Mouse (Mus musculus) adrenal gland (tissue): ENCODE results near the gene Mrgpra3.

ENCODE experiments used
- intact Hi-C: fragments of 180-260 bp; cut with DNase I; formaldehyde crosslinking; loops from one replicate; pipeline ENCODE4 v1.15.1; 2025
- long read RNA-seq, 2 experiments: library from polyadenylated mRNA; unstranded; transcript quantifications; one replicate each; pipeline ENCODE4 v2.0.0; 2020; ENCODE audit warnings: borderline replicate concordance in 1 of 2; ENCODE audit not compliant: insufficient replicate concordance in 1 of 2

Mrgpra3 gene
- long read RNA-seq, experiment 1: 0 reads
- long read RNA-seq, experiment 2: 0 reads

DNA sequence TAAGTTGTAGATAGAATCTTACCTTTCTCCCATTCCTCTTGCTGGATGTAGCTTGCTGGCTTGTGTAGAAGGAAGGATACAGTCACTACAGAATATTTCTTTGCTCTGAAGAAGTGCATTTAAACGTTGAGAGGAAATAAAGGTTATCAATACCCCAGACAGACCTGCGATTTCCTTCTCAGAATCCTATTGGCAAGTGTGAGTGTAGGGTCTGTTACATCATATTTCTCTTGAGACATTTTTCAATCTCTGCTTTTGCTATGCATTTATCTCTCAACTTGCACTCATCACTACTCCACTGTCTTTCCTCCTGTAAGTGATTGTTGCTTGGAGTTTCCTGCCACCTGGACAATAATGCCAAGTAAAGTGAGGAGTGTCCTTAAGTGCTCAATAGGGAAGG is at the start of gene Mrgpra3:
TSS of gene Mrgpra3 (minus strand) at position 101 of the 400 bp plus-strand sequence.
- intact Hi-C loops: no loop called here
